Mouse (Mus musculus): ENCODE results near the gene Wfdc13. TPM values are rescaled to one million over a fixed set of nuclear protein-coding genes. Genes with fewer than 3 reads are reported as not detected.

Wfdc13 gene
- polyA plus RNA-seq, 1 experiment from 2014 or later, result not detected

GRCm38 (mm10) chr2:164670938-164671337 lies 14.0 kb upstream of the Wfdc13 start:
- no peak overlapping the region for H3K27ac ChIP-seq (ENCODE audit: low read depth, low read length)
- no peak for ATAC-seq (ENCODE audit: low FRiP score)
- H3K4me1 ChIP-seq (replicated peaks; ENCODE audit: control insufficient read depth, insufficient read depth, low read length), result no peaks in the 10 kb centered on the region
- H3K27me3 ChIP-seq (ENCODE audit: control insufficient read depth, insufficient read depth, low read length), result no peaks in the 10 kb centered on the region
- H3K4me3 ChIP-seq (ENCODE audit: low read depth, low read length), result no peak overlapping the region
- no peak overlapping the region for H3K9ac ChIP-seq (ENCODE audit: low read depth, low read length)
- H3K4me2 ChIP-seq (replicated peaks; ENCODE audit: low read depth, low read length), result no peak overlapping the region
- no peaks in the 10 kb centered on the region for H3K9me3 ChIP-seq (ENCODE audit: control insufficient read depth, low read length)
- H3K36me3 ChIP-seq (ENCODE audit: control insufficient read depth, insufficient read depth, low read length), result no peaks in the 10 kb centered on the region
- 38% methylated on average over 1 of the region's 1 CpGs for WGBS
- no peak for DNase-seq (ENCODE audit: low spot score)

- no peaks in the 10 kb centered on the region for H3K36me3 ChIP-seq (ENCODE audit: control insufficient read depth, insufficient read depth, low read length)
- H3K27me3 ChIP-seq (ENCODE audit: control insufficient read depth, insufficient read depth, low read length), result no peaks in the 10 kb centered on the region
- H3K4me1 ChIP-seq (replicated peaks; ENCODE audit: control insufficient read depth, insufficient read depth, low read length), result no peaks in the 10 kb centered on the region
- ATAC-seq (ENCODE audit: low FRiP score) (no peak), DNase-seq (ENCODE audit: low spot score) (no peak)
- no peak within 1 kb of the TSS for H3K4me2 ChIP-seq (replicated peaks; ENCODE audit: low read depth, low read length)
- 86% methylated on average over 7 of the region's 7 CpGs for WGBS
- no peak within 1 kb of the TSS for H3K9ac ChIP-seq (ENCODE audit: low read depth, low read length)
- no peak within 1 kb of the TSS for H3K27ac ChIP-seq (ENCODE audit: low read depth, low read length)
- no peaks in the 10 kb centered on the region for H3K9me3 ChIP-seq (ENCODE audit: control insufficient read depth, low read length)
- H3K4me3 ChIP-seq (ENCODE audit: low read depth, low read length), result no peak within 1 kb of the TSS
Measured at GRCm38 (mm10) chr2:164673987-164674386, 10.9 kb upstream of the Wfdc13 start, which contains the start of gene Wfdc11. Gene Wfdc11, minus strand, starts transcription at chr2:164674087.

- H3K9me3 ChIP-seq (ENCODE audit: control insufficient read depth, low read length), result no peaks in the 10 kb centered on the region
- ATAC-seq (ENCODE audit: low FRiP score), result no peak
Measured at GRCm38 (mm10) chr2:164676103-164676502, 8.8 kb upstream of the Wfdc13 start.

GRCm38 (mm10) chr2:164676916-164677685 lies 7.8 kb upstream of the Wfdc13 start:
- Histone ChIP-seq H3K9ac (ENCODE audit: low read depth, low read length) (no peak overlapping the region), H3K36me3 (ENCODE audit: control insufficient read depth, insufficient read depth, low read length) (no peaks in the 10 kb centered on the region), H3K4me1 (replicated peaks; ENCODE audit: control insufficient read depth, insufficient read depth, low read length) (no peaks in the 10 kb centered on the region), H3K9me3 (ENCODE audit: control insufficient read depth, low read length) (no peaks in the 10 kb centered on the region), H3K4me3 (ENCODE audit: low read depth, low read length) (no peak overlapping the region), H3K27me3 (ENCODE audit: control insufficient read depth, insufficient read depth, low read length) (no peaks in the 10 kb centered on the region), H3K27ac (ENCODE audit: low read depth, low read length) (no peak overlapping the region), H3K4me2 (replicated peaks; ENCODE audit: low read depth, low read length) (no peak overlapping the region)
- WGBS, result 86% methylated on average over 16 of the region's 16 CpGs
- ATAC-seq (ENCODE audit: low FRiP score) (no peak), DNase-seq (ENCODE audit: low spot score) (no peak)

More at GRCm38 (mm10) chr2:164676103-164676502, 8.8 kb upstream of the Wfdc13 start:
- no peak for DNase-seq (ENCODE audit: low spot score)
- no peak overlapping the region for H3K27ac ChIP-seq (ENCODE audit: low read depth, low read length)
- H3K9ac ChIP-seq (ENCODE audit: low read depth, low read length), result no peak overlapping the region
- WGBS, result 82% methylated on average over 7 of the region's 7 CpGs
- H3K4me3 ChIP-seq (ENCODE audit: low read depth, low read length), result no peak overlapping the region
- no peaks in the 10 kb centered on the region for H3K27me3 ChIP-seq (ENCODE audit: control insufficient read depth, insufficient read depth, low read length)
- no peaks in the 10 kb centered on the region for H3K36me3 ChIP-seq (ENCODE audit: control insufficient read depth, insufficient read depth, low read length)
- no peaks in the 10 kb centered on the region for H3K4me1 ChIP-seq (replicated peaks; ENCODE audit: control insufficient read depth, insufficient read depth, low read length)
- H3K4me2 ChIP-seq (replicated peaks; ENCODE audit: low read depth, low read length), result no peak overlapping the region

- Histone ChIP-seq H3K4me2 (replicated peaks; ENCODE audit: low read depth, low read length) (peak overlapping the region; percentile 22; the same call in 1 of the 2 replicates), H3K27ac (ENCODE audit: low read depth, low read length) (no peak overlapping the region), H3K9ac (ENCODE audit: low read depth, low read length) (no peak overlapping the region), H3K4me3 (ENCODE audit: low read depth, low read length) (no peak overlapping the region), H3K27me3 (ENCODE audit: control insufficient read depth, insufficient read depth, low read length) (no peaks in the 10 kb centered on the region), H3K9me3 (ENCODE audit: control insufficient read depth, low read length) (no peaks in the 10 kb centered on the region), H3K36me3 (ENCODE audit: control insufficient read depth, insufficient read depth, low read length) (no peaks in the 10 kb centered on the region), H3K4me1 (replicated peaks; ENCODE audit: control insufficient read depth, insufficient read depth, low read length) (no peaks in the 10 kb centered on the region)
- ATAC-seq (ENCODE audit: low FRiP score) (peak; percentile 70), DNase-seq (ENCODE audit: low spot score) (peak; percentile 90)
- WGBS, result 23% methylated on average over 19 of the region's 19 CpGs
Measured at GRCm38 (mm10) chr2:164678848-164679625, 5.9 kb upstream of the Wfdc13 start.

GRCm38 (mm10) chr2:164679906-164680305 lies 5.0 kb upstream of the Wfdc13 start:
- peak; percentile 11 for DNase-seq (ENCODE audit: low spot score)
- Histone ChIP-seq H3K36me3 (ENCODE audit: control insufficient read depth, insufficient read depth, low read length) (no peaks in the 10 kb centered on the region), H3K4me3 (ENCODE audit: low read depth, low read length) (no peak overlapping the region), H3K9ac (ENCODE audit: low read depth, low read length) (no peak overlapping the region), H3K4me2 (replicated peaks; ENCODE audit: low read depth, low read length) (no peak overlapping the region), H3K9me3 (ENCODE audit: control insufficient read depth, low read length) (no peaks in the 10 kb centered on the region), H3K27me3 (ENCODE audit: control insufficient read depth, insufficient read depth, low read length) (no peaks in the 10 kb centered on the region), H3K27ac (ENCODE audit: low read depth, low read length) (no peak overlapping the region), H3K4me1 (replicated peaks; ENCODE audit: control insufficient read depth, insufficient read depth, low read length) (no peaks in the 10 kb centered on the region)
- 53% methylated on average over 3 of the region's 3 CpGs for WGBS
- no peak for ATAC-seq (ENCODE audit: low FRiP score)

GRCm38 (mm10) chr2:164698201-164698600 lies 13.3 kb downstream of the Wfdc13 start, which contains the start of gene Spint4:
Gene Spint4, plus strand, starts transcription at chr2:164698501.
- Histone ChIP-seq H3K27ac (ENCODE audit: low read depth, low read length) (no peak within 1 kb of the TSS), H3K4me1 (replicated peaks; ENCODE audit: control insufficient read depth, insufficient read depth, low read length) (no peaks in the 10 kb centered on the region), H3K36me3 (ENCODE audit: control insufficient read depth, insufficient read depth, low read length) (no peaks in the 10 kb centered on the region), H3K4me3 (ENCODE audit: low read depth, low read length) (no peak within 1 kb of the TSS), H3K27me3 (ENCODE audit: control insufficient read depth, insufficient read depth, low read length) (no peaks in the 10 kb centered on the region), H3K9ac (ENCODE audit: low read depth, low read length) (no peak within 1 kb of the TSS), H3K9me3 (ENCODE audit: control insufficient read depth, low read length) (no peaks in the 10 kb centered on the region), H3K4me2 (replicated peaks; ENCODE audit: low read depth, low read length) (no peak within 1 kb of the TSS)
- no peak for ATAC-seq (ENCODE audit: low FRiP score)
- DNase-seq (ENCODE audit: low spot score), result no peak
- WGBS, result 76% methylated on average over 4 of the region's 4 CpGs

- H3K4me2 ChIP-seq (replicated peaks; ENCODE audit: low read depth, low read length), result no peak overlapping the region
- H3K4me1 ChIP-seq (replicated peaks; ENCODE audit: control insufficient read depth, insufficient read depth, low read length), result no peaks in the 10 kb centered on the region
- no peak overlapping the region for H3K4me3 ChIP-seq (ENCODE audit: low read depth, low read length)
- no peak for DNase-seq (ENCODE audit: low spot score)
- H3K9ac ChIP-seq (ENCODE audit: low read depth, low read length), result no peak overlapping the region
- H3K27me3 ChIP-seq (ENCODE audit: control insufficient read depth, insufficient read depth, low read length), result no peaks in the 10 kb centered on the region
- WGBS, result 84% methylated on average over 5 of the region's 5 CpGs
- no peaks in the 10 kb centered on the region for H3K9me3 ChIP-seq (ENCODE audit: control insufficient read depth, low read length)
- H3K27ac ChIP-seq (ENCODE audit: low read depth, low read length), result no peak overlapping the region
- H3K36me3 ChIP-seq (ENCODE audit: control insufficient read depth, insufficient read depth, low read length), result no peaks in the 10 kb centered on the region
- ATAC-seq (ENCODE audit: low FRiP score), result no peak
Measured at GRCm38 (mm10) chr2:164700959-164701358, 16.1 kb downstream of the Wfdc13 start.
